Mouse (Mus musculus) urinary bladder, postnatal 10 days (tissue): Measurements from ENCODE around the gene Trim54.

Experiments
- DNase-seq: peaks from one replicate; pipeline ENCODE4 v3.0.0; 2022; ENCODE audit warnings: low spot score

Gene Trim54

GRCm38 (mm10) chr5:31183678-31184077, 67.2 kb downstream of the Trim54 start:
- DNase-seq, result no peak
